Mouse (Mus musculus) liver, embryonic 14 days (tissue): ENCODE measurements around the gene Tceanc. TPM values are rescaled to one million over a fixed set of nuclear protein-coding genes. Genes with fewer than 3 reads are reported as not detected.

ENCODE experiments used
- polyA plus RNA-seq: library from polyadenylated mRNA; depleted of rRNA; stranded (reverse); fragments of >200 nt; gene quantifications from 2 replicates; pipeline ENCODE4 v1.2.3, GENCODE M21; 2012; rRNA removed

The Tceanc gene
- 1.2 and 1.5 TPM in 2 replicates for polyA plus RNA-seq

DNA sequence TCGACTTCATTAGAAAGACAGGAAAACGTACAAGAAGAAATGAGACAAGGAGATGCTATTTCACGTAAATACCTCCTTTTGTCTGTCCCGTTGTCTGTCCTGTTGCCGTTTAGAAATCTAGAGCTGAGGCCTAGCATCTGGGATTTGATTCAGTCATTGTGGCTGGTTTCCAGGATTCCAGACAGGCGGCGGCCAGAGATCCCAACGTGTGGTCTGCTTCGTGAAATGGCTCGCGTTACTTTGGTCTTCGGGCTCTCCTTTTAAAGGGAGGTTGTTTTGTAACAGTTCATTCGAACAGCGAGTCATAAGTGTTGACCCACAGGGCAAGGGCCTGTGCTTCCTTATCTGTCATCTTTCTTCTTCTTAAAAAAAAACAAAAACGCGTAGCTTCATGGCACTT is at the start of gene Tceanc:
TSS of gene Tceanc (minus strand) at position 223 of the 400 bp plus-strand sequence.

DNA sequence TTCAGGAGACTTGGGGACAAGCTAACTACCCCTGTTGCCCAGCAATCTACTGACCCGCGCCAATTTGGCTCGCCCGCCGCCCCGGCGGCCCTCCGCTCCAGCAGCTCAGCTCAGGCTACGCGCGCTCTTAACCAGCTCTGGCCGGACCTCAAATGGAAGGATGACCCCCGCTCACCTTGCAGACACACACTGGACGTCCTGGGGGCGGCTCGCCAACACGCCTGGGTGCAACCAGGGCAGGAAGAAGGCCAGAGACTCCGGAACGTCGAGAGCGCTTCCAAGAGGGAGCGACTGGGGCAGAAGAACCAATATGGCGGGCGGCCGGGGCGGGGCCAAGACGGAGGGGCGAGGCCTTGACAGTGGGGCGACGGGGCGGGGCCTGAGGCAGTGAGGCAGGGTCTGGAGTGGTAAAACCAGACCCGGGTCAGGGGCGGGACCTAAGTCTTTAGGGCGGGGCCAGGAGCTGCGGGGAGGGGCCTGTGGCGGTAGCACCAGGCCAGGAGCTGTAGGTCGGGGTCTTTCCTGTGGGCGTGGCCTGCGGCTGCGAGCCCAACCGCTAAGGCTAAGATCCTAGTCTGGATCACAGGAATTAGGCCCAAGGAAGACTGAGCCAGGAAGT is 38.9 kb downstream of the Tceanc start, which contains the start of gene Rab9:
TSS of gene Rab9 (minus strand) at position 503 of the 619 bp plus-strand sequence.

Other genes with a start within 250 kb of the Tceanc start
- gene Trappc2, start 78.0 kb downstream of the Tceanc start, polyA plus RNA-seq = 4.0 and 4.8 TPM in 2 replicates
- gene Ofd1, start 77.9 kb downstream of the Tceanc start, polyA plus RNA-seq = 1.8 and 2.0 TPM in 2 replicates
- 11.9 and 13.5 TPM in 2 replicates for gene Rab9, start 38.7 kb downstream of the Tceanc start, polyA plus RNA-seq
- 0.22 and 0.84 TPM in 2 replicates for gene Egfl6, start 67.2 kb upstream of the Tceanc start, polyA plus RNA-seq